Mouse (Mus musculus): ENCODE measurements around the gene Sumo2.
"Not testable (repeated sequence)": the region's sequence is repeated elsewhere in the genome, so short reads cannot be mapped to it uniquely, and the experiment has no call there.

Sumo2 gene

GRCm38 (mm10) chr11:115518693-115519092 lies 17.4 kb downstream of the Sumo2 start:
- DNase-seq (ENCODE audit: low read depth) = no peak

GRCm38 (mm10) chr11:115516942-115517341 lies 19.1 kb downstream of the Sumo2 start:
- DNase-seq (ENCODE audit: low read depth) = no peak

- DNase-seq (ENCODE audit: low read depth) = no peak
These were observed 21.1 kb downstream of the Sumo2 start for GRCm38 (mm10) chr11:115515021-115515420.

GRCm38 (mm10) chr11:115514238-115514663 lies 21.8 kb downstream of the Sumo2 start, which contains the start of gene Jpt1:
Jpt1 (minus strand) TSS chr11:115514387.
- DNase-seq (ENCODE audit: low read depth) = peak; percentile 98

- peak; percentile 48 for DNase-seq (ENCODE audit: low read depth)
These were observed 22.5 kb downstream of the Sumo2 start for GRCm38 (mm10) chr11:115513271-115514237.

GRCm38 (mm10) chr11:115512407-115513183 lies 23.5 kb downstream of the Sumo2 start:
- DNase-seq (ENCODE audit: low read depth) = peak; percentile 81

- no peak for DNase-seq (ENCODE audit: low read depth)
These were observed 24.1 kb downstream of the Sumo2 start for GRCm38 (mm10) chr11:115512004-115512403.

- no peak for DNase-seq (ENCODE audit: low read depth)
These were observed 25.0 kb downstream of the Sumo2 start for GRCm38 (mm10) chr11:115511121-115511520.

- no peak for DNase-seq (ENCODE audit: low read depth)
These were observed 25.6 kb downstream of the Sumo2 start for GRCm38 (mm10) chr11:115510507-115510888.

- peak; percentile 52 for DNase-seq (ENCODE audit: low read depth)
These were observed 26.1 kb downstream of the Sumo2 start for GRCm38 (mm10) chr11:115509773-115510506.

- peak; percentile 41 for DNase-seq (ENCODE audit: low read depth)
These were observed 28.0 kb downstream of the Sumo2 start for GRCm38 (mm10) chr11:115508061-115508460.

GRCm38 (mm10) chr11:115506586-115506985 lies 29.5 kb downstream of the Sumo2 start:
- DNase-seq (ENCODE audit: low read depth) = peak; percentile 36

GRCm38 (mm10) chr11:115502636-115503035 lies 33.4 kb downstream of the Sumo2 start:
- DNase-seq (ENCODE audit: low read depth) = no peak

- DNase-seq (ENCODE audit: low read depth) = not testable (repeated sequence)
These were observed 39.5 kb downstream of the Sumo2 start for GRCm38 (mm10) chr11:115496559-115496958.

- DNase-seq (ENCODE audit: low read depth) = no peak
These were observed 43.7 kb downstream of the Sumo2 start for GRCm38 (mm10) chr11:115492387-115492786.

- peak; percentile 87 for DNase-seq (ENCODE audit: low read depth)
These were observed 44.6 kb downstream of the Sumo2 start, which contains the start of gene Nt5c for GRCm38 (mm10) chr11:115491356-115492083. Nt5c (minus strand) TSS chr11:115491862.

GRCm38 (mm10) chr11:115490441-115491355 lies 45.4 kb downstream of the Sumo2 start:
- no peak for DNase-seq (ENCODE audit: low read depth)

- no peak for DNase-seq (ENCODE audit: low read depth)
These were observed 47.4 kb downstream of the Sumo2 start for GRCm38 (mm10) chr11:115488551-115489104.

- no peak for DNase-seq (ENCODE audit: low read depth)
These were observed 50.9 kb downstream of the Sumo2 start for GRCm38 (mm10) chr11:115485155-115485554.

GRCm38 (mm10) chr11:115483726-115484125 lies 52.4 kb downstream of the Sumo2 start:
- peak; percentile 74 for DNase-seq (ENCODE audit: low read depth)

All from 416B (cell line).